Mouse (Mus musculus) heart, embryonic 16.5 days (tissue): ENCODE results near the gene Olfr1393. TPM values are rescaled to one million over a fixed set of nuclear protein-coding genes. Genes with fewer than 3 reads are reported as not detected.

ENCODE experiments used
- ATAC-seq: fragments of 200-750 bp; cut with Nextera tagmentation; replicated peaks from 2 replicates; pipeline ENCODE4 v1.8.0; 2017; ENCODE audit warnings: moderate number of reproducible peaks; ENCODE audit not compliant: insufficient read depth, low FRiP score; ENCODE audit errors: extremely low read depth
- H3K27ac ChIP-seq: fragments of 300-500 bp; sonication (generic); 2 replicates; pipeline ENCODE4 v1.5.1; 2014; ENCODE audit warnings: mild to moderate bottlenecking, low read length, control low read depth, moderate library complexity
- H3K27me3 ChIP-seq: fragments of 300-500 bp; sonication (generic); 2 replicates; pipeline ENCODE4 v1.6.1; 2014; ENCODE audit warnings: low read length, mixed read lengths; ENCODE audit not compliant: control insufficient read depth, insufficient read depth
- H3K36me3 ChIP-seq: fragments of 300-500 bp; sonication (generic); 2 replicates; pipeline ENCODE4 v1.6.1; 2014; ENCODE audit not compliant: control insufficient read depth, insufficient read depth
- H3K4me1 ChIP-seq: fragments of 300-500 bp; sonication (generic); 2 replicates; pipeline ENCODE4 v1.6.1; 2014; ENCODE audit warnings: low read length, mixed read lengths; ENCODE audit not compliant: control insufficient read depth, insufficient read depth
- H3K4me2 ChIP-seq: fragments of 300-500 bp; sonication (generic); 2 replicates; pipeline ENCODE4 v1.6.1; 2014; ENCODE audit warnings: low read depth, mild to moderate bottlenecking, control low read depth, low read length
- H3K4me3 ChIP-seq: fragments of 300-500 bp; sonication (generic); 2 replicates; pipeline ENCODE4 v1.5.1; 2014; ENCODE audit warnings: mild to moderate bottlenecking, control low read depth, low read length
- H3K9ac ChIP-seq: fragments of 300-500 bp; sonication (generic); 2 replicates; pipeline ENCODE4 v1.6.1; 2014; ENCODE audit warnings: low read length, control low read depth
- H3K9me3 ChIP-seq: fragments of 300-500 bp; sonication (generic); replicated peaks from 2 replicates; pipeline ENCODE4 v1.6.1; 2016; ENCODE audit warnings: low read length; ENCODE audit not compliant: control insufficient read depth
- whole genome bisulfite sequencing: fragments of 180-500 bp; shearing (Covaris S2); extraction: QIAGEN DNeasy Blood & Tissue Kit; methylation state at CpG from one replicate; pipeline ENCODE4 v1.1.7; 2014; 5-methylcytosine and 5-hydroxymethylcytosine counted together
- polyA plus RNA-seq: library from polyadenylated mRNA; unstranded; fragments of >200 nt; fragmentation: Nextera tagmentation; extraction: Ambion mirVana; gene quantifications from 2 replicates; pipeline ENCODE4 v1.2.1, GENCODE M21; 2015

Gene Olfr1393
- polyA plus RNA-seq, 1 experiment from 2014 or later = 0.17 TPM

GRCm38 (mm10) chr11:49322442-49322841 is 44.3 kb downstream of the Olfr1393 start, which contains the start of gene Olfr1391:
Olfr1391 (plus strand) TSS chr11:49322742.
- H3K9me3 ChIP-seq = no peaks in the 10 kb centered on the region
- H3K4me1 ChIP-seq = no peaks in the 10 kb centered on the region
- H3K36me3 ChIP-seq = no peaks in the 10 kb centered on the region
- no peak within 1 kb of the TSS for H3K27ac ChIP-seq
- ATAC-seq = no peak
- WGBS = 58% methylated on average over 2 of the region's 2 CpGs
- no peaks in the 10 kb centered on the region for H3K27me3 ChIP-seq
- no peak within 1 kb of the TSS for H3K4me2 ChIP-seq
- no peak within 1 kb of the TSS for H3K9ac ChIP-seq
- H3K4me3 ChIP-seq = no peak within 1 kb of the TSS

- Histone ChIP-seq H3K9me3 (no peaks in the 10 kb centered on the region), H3K4me2 (no peak overlapping the region), H3K36me3 (no peaks in the 10 kb centered on the region), H3K9ac (no peak overlapping the region), H3K27me3 (no peaks in the 10 kb centered on the region), H3K4me1 (no peaks in the 10 kb centered on the region), H3K27ac (no peak overlapping the region), H3K4me3 (no peak overlapping the region)
- WGBS = 72% methylated on average over 3 of the region's 3 CpGs
- ATAC-seq = no peak
Measured at GRCm38 (mm10) chr11:49326726-49327125, 48.6 kb downstream of the Olfr1393 start.

DNA sequence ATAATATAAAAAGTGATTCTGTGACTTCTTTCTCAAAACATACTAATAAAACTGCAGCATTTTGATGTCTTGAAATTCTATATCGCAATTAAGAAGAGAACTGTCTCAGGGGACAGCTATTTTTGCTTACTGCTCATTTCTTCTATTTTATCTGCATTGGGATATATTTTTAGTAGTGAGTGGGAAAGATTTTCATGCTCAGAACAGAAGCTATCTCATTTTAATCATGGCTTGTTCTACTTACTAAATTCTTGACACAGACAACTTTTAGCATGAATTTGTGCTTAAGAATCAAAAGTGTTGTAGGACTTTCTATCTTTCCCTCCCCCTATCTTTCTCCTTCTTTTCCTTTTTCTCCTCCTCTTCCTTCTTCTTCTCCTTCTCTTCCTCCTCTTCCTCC is 51.6 kb downstream of the Olfr1393 start:
- Histone ChIP-seq H3K27ac (no peak overlapping the region), H3K27me3 (no peaks in the 10 kb centered on the region), H3K4me3 (no peak overlapping the region), H3K4me1 (no peaks in the 10 kb centered on the region), H3K9ac (no peak overlapping the region), H3K36me3 (no peaks in the 10 kb centered on the region), H3K4me2 (no peak overlapping the region), H3K9me3 (no peaks in the 10 kb centered on the region)
- no peak for ATAC-seq
- WGBS = 55% methylated on average over 1 of the region's 1 CpGs

Other genes with a start within 250 kb of the Olfr1393 start
- gene 9930111J21Rik2, start 227.1 kb upstream of the Olfr1393 start, polyA plus RNA-seq = 0.87 and 1.2 TPM in 2 replicates
- gene Tgtp2, start 214.1 kb upstream of the Olfr1393 start, polyA plus RNA-seq = 3.8 and 8.0 TPM in 2 replicates
- 3.6 and 7.6 TPM in 2 replicates for gene Ifi47, start 201.7 kb upstream of the Olfr1393 start, polyA plus RNA-seq
- 0.10 and 0.18 TPM in 2 replicates for gene Olfr1396, start 163.4 kb upstream of the Olfr1393 start, polyA plus RNA-seq
- not detected in 2 replicates for gene Olfr1395, start 136.0 kb upstream of the Olfr1393 start, polyA plus RNA-seq
- not detected in 2 replicates for gene Olfr1394, start 123.9 kb upstream of the Olfr1393 start, polyA plus RNA-seq
- 6.4 and 8.0 TPM in 2 replicates for gene Btnl9, start 91.1 kb upstream of the Olfr1393 start, polyA plus RNA-seq
- gene Zfp62, start 75.0 kb upstream of the Olfr1393 start, polyA plus RNA-seq = 28.3 and 30.0 TPM in 2 replicates
- gene Mgat1, start 34.1 kb upstream of the Olfr1393 start, polyA plus RNA-seq = 57.4 and 61.4 TPM in 2 replicates
- not detected in 2 replicates for gene Olfr1392, start 7.0 kb downstream of the Olfr1393 start, polyA plus RNA-seq
- gene Olfr10, start 26.4 kb downstream of the Olfr1393 start, polyA plus RNA-seq = not detected in 2 replicates
- gene Olfr1391, start 44.4 kb downstream of the Olfr1393 start, polyA plus RNA-seq = not detected in 2 replicates
- not detected in 2 replicates for gene Olfr1390, start 56.9 kb downstream of the Olfr1393 start, polyA plus RNA-seq
- not detected in 2 replicates for gene Olfr1389, start 144.8 kb downstream of the Olfr1393 start, polyA plus RNA-seq
- not detected in 2 replicates for gene Olfr1388, start 158.3 kb downstream of the Olfr1393 start, polyA plus RNA-seq
- not detected in 2 replicates for gene Olfr1387, start 177.0 kb downstream of the Olfr1393 start, polyA plus RNA-seq
- not detected in 2 replicates for gene Olfr1386, start 186.7 kb downstream of the Olfr1393 start, polyA plus RNA-seq
- gene Olfr1385, start 210.8 kb downstream of the Olfr1393 start, polyA plus RNA-seq = 0.05 TPM in 1 of 2 replicates, not detected in the other
- gene Olfr1384, start 228.4 kb downstream of the Olfr1393 start, polyA plus RNA-seq = not detected in 2 replicates
- gene Olfr1383, start 241.3 kb downstream of the Olfr1393 start, polyA plus RNA-seq = not detected in 2 replicates
- gene Olfr1382, start 249.9 kb downstream of the Olfr1393 start, polyA plus RNA-seq = not detected in 2 replicates